Mouse (Mus musculus) limb, embryonic 11.5 days (tissue): ENCODE measurements at regions not wholly inside any gene's neighbourhood (a gene's known extent, or its start where the extent isn't known, plus 50 kb on each side); places are given as distances from the start of the nearest gene placed in this dataset.

Experiments
- ATAC-seq: fragments of 200-750 bp; cut with Nextera tagmentation; 2 replicates; pipeline ENCODE4 v1.8.0; 2017; ENCODE audit warnings: low read depth; ENCODE audit not compliant: insufficient number of reproducible peaks, low FRiP score, low TSS enrichment
- DNase-seq: peaks from one replicate; pipeline ENCODE4 v3.0.0-alpha.2; 2015; ENCODE audit warnings: low spot score
- H3K27ac ChIP-seq: fragments of 300-500 bp; sonication (generic); replicated peaks from 2 replicates; pipeline ENCODE4 v1.5.1; 2014; ENCODE audit warnings: low read depth, mild to moderate bottlenecking, low read length
- H3K27me3 ChIP-seq: fragments of 300-500 bp; sonication (generic); 2 replicates; pipeline ENCODE4 v1.6.1; 2014; ENCODE audit warnings: mild to moderate bottlenecking, low read length, mixed read lengths; ENCODE audit not compliant: control insufficient read depth, insufficient read depth
- H3K36me3 ChIP-seq: fragments of 300-500 bp; sonication (generic); 2 replicates; pipeline ENCODE4 v1.6.1; 2014; ENCODE audit warnings: mild to moderate bottlenecking, low read length, moderate library complexity, mixed read lengths; ENCODE audit not compliant: control insufficient read depth, insufficient read depth
- H3K4me1 ChIP-seq: fragments of 300-500 bp; sonication (generic); 2 replicates; pipeline ENCODE4 v1.6.1; 2014; ENCODE audit warnings: low read length, mixed read lengths; ENCODE audit not compliant: control insufficient read depth, insufficient read depth
- H3K4me2 ChIP-seq: fragments of 300-500 bp; sonication (generic); 2 replicates; pipeline ENCODE4 v1.6.1; 2014; ENCODE audit warnings: low read depth, mild to moderate bottlenecking, moderate library complexity; ENCODE audit not compliant: severe bottlenecking
- H3K4me3 ChIP-seq: fragments of 300-500 bp; sonication (generic); 2 replicates; pipeline ENCODE4 v1.5.1; 2014; ENCODE audit warnings: low read depth, low read length
- H3K9ac ChIP-seq: fragments of 300-500 bp; sonication (generic); 2 replicates; pipeline ENCODE4 v1.6.1; 2014; ENCODE audit warnings: mild to moderate bottlenecking, low read length
- H3K9me3 ChIP-seq: fragments of 300-500 bp; sonication (generic); 2 replicates; pipeline ENCODE4 v1.6.1; 2016; ENCODE audit warnings: low read length; ENCODE audit not compliant: control insufficient read depth
- WGBS: fragments of 180-500 bp; shearing (Covaris S2); extraction: QIAGEN DNeasy Blood & Tissue Kit; methylation state at CpG from one replicate; pipeline ENCODE4 v1.1.7; 2014; 5-methylcytosine and 5-hydroxymethylcytosine counted together

- Histone ChIP-seq H3K4me1 (peaks cover 5% of the 10 kb centered on the region), H3K36me3 (no peaks in the 10 kb centered on the region), H3K9ac (no peak overlapping the region), H3K27me3 (no peaks in the 10 kb centered on the region), H3K4me2 (no peak overlapping the region), H3K4me3 (no peak overlapping the region), H3K27ac (no peak overlapping the region), H3K9me3 (no peaks in the 10 kb centered on the region)
- ATAC-seq (no peak), DNase-seq (peak; percentile 87)
- 5% methylated on average over 3 of the region's 3 CpGs for WGBS
These were observed 56.3 kb upstream of the Mctp2 start for GRCm38 (mm10) chr7:72362690-72363089.

- Histone ChIP-seq H3K36me3 (no peaks in the 10 kb centered on the region), H3K9ac (no peak overlapping the region), H3K9me3 (no peaks in the 10 kb centered on the region), H3K4me1 (no peaks in the 10 kb centered on the region), H3K4me2 (no peak overlapping the region), H3K4me3 (no peak overlapping the region), H3K27ac (no peak overlapping the region), H3K27me3 (no peaks in the 10 kb centered on the region)
- 44% methylated on average over 7 of the region's 7 CpGs for WGBS
- ATAC-seq (no peak), DNase-seq (peak; percentile 55)
These were observed 84.9 kb upstream of the Mctp2 start for GRCm38 (mm10) chr7:72391323-72391722.

GRCm38 (mm10) chr7:72400056-72400455, 93.6 kb upstream of the Mctp2 start:
- Histone ChIP-seq H3K27me3 (no peaks in the 10 kb centered on the region), H3K9me3 (no peaks in the 10 kb centered on the region), H3K4me2 (no peak overlapping the region), H3K36me3 (no peaks in the 10 kb centered on the region), H3K4me1 (no peaks in the 10 kb centered on the region), H3K27ac (no peak overlapping the region), H3K4me3 (no peak overlapping the region), H3K9ac (no peak overlapping the region)
- ATAC-seq (no peak), DNase-seq (peak; percentile 73)

GRCm38 (mm10) chr7:72406131-72406530, 99.7 kb upstream of the Mctp2 start:
- 90% methylated on average over 3 of the region's 3 CpGs for WGBS
- Histone ChIP-seq H3K9ac (no peak overlapping the region), H3K4me1 (no peaks in the 10 kb centered on the region), H3K27me3 (no peaks in the 10 kb centered on the region), H3K36me3 (no peaks in the 10 kb centered on the region), H3K27ac (no peak overlapping the region), H3K4me3 (no peak overlapping the region), H3K9me3 (no peaks in the 10 kb centered on the region), H3K4me2 (no peak overlapping the region)
- DNase-seq (no peak), ATAC-seq (no peak)

GRCm38 (mm10) chr7:72408409-72408986, 102.1 kb upstream of the Mctp2 start:
- no peak overlapping the region for H3K27ac ChIP-seq
- no peak overlapping the region for H3K9ac ChIP-seq
- H3K27me3 ChIP-seq: no peaks in the 10 kb centered on the region
- H3K4me1 ChIP-seq: no peaks in the 10 kb centered on the region
- H3K36me3 ChIP-seq: no peaks in the 10 kb centered on the region
- H3K9me3 ChIP-seq: no peaks in the 10 kb centered on the region
- WGBS: 64% methylated on average over 6 of the region's 6 CpGs
- H3K4me2 ChIP-seq: no peak overlapping the region
- no peak for ATAC-seq
- no peak overlapping the region for H3K4me3 ChIP-seq
- DNase-seq: no peak

GRCm38 (mm10) chr7:72438552-72438951, 132.1 kb upstream of the Mctp2 start:
- Histone ChIP-seq H3K4me1 (no peaks in the 10 kb centered on the region), H3K9me3 (no peaks in the 10 kb centered on the region), H3K27ac (no peak overlapping the region), H3K27me3 (no peaks in the 10 kb centered on the region), H3K4me3 (no peak overlapping the region), H3K4me2 (no peak overlapping the region), H3K36me3 (no peaks in the 10 kb centered on the region), H3K9ac (no peak overlapping the region)
- ATAC-seq: no peak
- WGBS: 46% methylated on average over 2 of the region's 2 CpGs
- no peak for DNase-seq

GRCm38 (mm10) chr7:72442001-72442400, 135.6 kb upstream of the Mctp2 start:
- Histone ChIP-seq H3K9ac (no peak overlapping the region), H3K27me3 (no peaks in the 10 kb centered on the region), H3K9me3 (no peaks in the 10 kb centered on the region), H3K4me1 (no peaks in the 10 kb centered on the region), H3K4me2 (no peak overlapping the region), H3K27ac (no peak overlapping the region), H3K4me3 (no peak overlapping the region), H3K36me3 (no peaks in the 10 kb centered on the region)
- DNase-seq (no peak), ATAC-seq (no peak)
- 86% methylated on average over 5 of the region's 5 CpGs for WGBS

GRCm38 (mm10) chr7:72444016-72444415, 137.6 kb upstream of the Mctp2 start:
- Histone ChIP-seq H3K36me3 (no peaks in the 10 kb centered on the region), H3K4me1 (no peaks in the 10 kb centered on the region), H3K27ac (no peak overlapping the region), H3K4me2 (no peak overlapping the region), H3K4me3 (no peak overlapping the region), H3K9me3 (no peaks in the 10 kb centered on the region), H3K9ac (no peak overlapping the region), H3K27me3 (no peaks in the 10 kb centered on the region)
- WGBS: 63% methylated on average over 1 of the region's 1 CpGs
- ATAC-seq: no peak
- no peak for DNase-seq

- Histone ChIP-seq H3K27ac (no peak overlapping the region), H3K36me3 (no peaks in the 10 kb centered on the region), H3K9me3 (no peaks in the 10 kb centered on the region), H3K4me1 (no peaks in the 10 kb centered on the region), H3K9ac (no peak overlapping the region), H3K27me3 (no peaks in the 10 kb centered on the region), H3K4me2 (no peak overlapping the region), H3K4me3 (no peak overlapping the region)
- WGBS: 48% methylated on average over 1 of the region's 1 CpGs
- no peak for ATAC-seq
- DNase-seq: no peak
These were observed 138.4 kb upstream of the Mctp2 start for GRCm38 (mm10) chr7:72444792-72445191.
